Mouse (Mus musculus): Measurements from ENCODE around the gene Dmgdh. TPM values are rescaled to one million over a fixed set of nuclear protein-coding genes. Genes with fewer than 3 reads are reported as not detected.

Gene Dmgdh
- 0.14 TPM in 1 of 2 replicates, not detected in the other for polyA plus RNA-seq (2015; fragmentation: Nextera tagmentation; extraction: Ambion mirVana)

DNA sequence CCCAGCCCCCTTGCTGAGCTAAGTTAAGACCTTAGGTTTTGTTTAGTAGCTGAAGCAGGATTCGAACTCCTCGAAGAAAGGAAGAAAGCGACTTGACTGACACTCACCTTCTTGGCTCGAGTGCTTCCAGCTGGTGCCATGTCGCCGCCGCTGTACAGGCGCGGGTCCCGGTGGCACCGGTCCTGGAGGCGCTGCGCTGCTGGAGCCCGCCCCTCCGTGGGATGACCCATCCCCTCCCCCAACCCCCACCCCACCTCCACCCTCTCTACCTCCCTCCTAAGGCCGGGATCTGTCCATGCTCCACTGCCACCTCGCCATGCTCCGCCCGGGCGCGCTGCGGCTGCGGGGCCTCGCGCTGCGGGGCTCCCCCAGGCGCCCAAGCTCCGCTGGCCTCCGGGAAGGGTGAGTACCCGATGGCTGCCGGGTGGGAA, at the start of gene Dmgdh, which contains the start of gene Bhmt2:
Dmgdh (plus strand) TSS at position 303 of the 431 bp plus-strand sequence.
Bhmt2 (minus strand) TSS at position 172 of the 431 bp plus-strand sequence.
- WGBS, result 6% methylated on average over 31 of the region's 31 CpGs
- no peaks in the 10 kb centered on the region for H3K9me3 ChIP-seq (ENCODE audit: control insufficient read depth, low read length)
- no peak within 1 kb of the TSS for H3K4me3 ChIP-seq (replicated peaks; ENCODE audit: low read length)
- no peak within 1 kb of the TSS for H3K9ac ChIP-seq (replicated peaks; ENCODE audit: low read depth, low read length)
- H3K36me3 ChIP-seq (ENCODE audit: control insufficient read depth, insufficient read depth), result no peaks in the 10 kb centered on the region
- H3K4me1 ChIP-seq (replicated peaks; ENCODE audit: control insufficient read depth, insufficient read depth, low read length), result no peaks in the 10 kb centered on the region
- H3K27ac ChIP-seq (ENCODE audit: low read length), result no peak within 1 kb of the TSS
- H3K4me2 ChIP-seq (ENCODE audit: low read length), result no peak within 1 kb of the TSS
- no peak for ATAC-seq
- peaks cover 9% of the 10 kb centered on the region for H3K27me3 ChIP-seq (replicated peaks; ENCODE audit: control insufficient read depth, insufficient read depth, low read length)

DNA sequence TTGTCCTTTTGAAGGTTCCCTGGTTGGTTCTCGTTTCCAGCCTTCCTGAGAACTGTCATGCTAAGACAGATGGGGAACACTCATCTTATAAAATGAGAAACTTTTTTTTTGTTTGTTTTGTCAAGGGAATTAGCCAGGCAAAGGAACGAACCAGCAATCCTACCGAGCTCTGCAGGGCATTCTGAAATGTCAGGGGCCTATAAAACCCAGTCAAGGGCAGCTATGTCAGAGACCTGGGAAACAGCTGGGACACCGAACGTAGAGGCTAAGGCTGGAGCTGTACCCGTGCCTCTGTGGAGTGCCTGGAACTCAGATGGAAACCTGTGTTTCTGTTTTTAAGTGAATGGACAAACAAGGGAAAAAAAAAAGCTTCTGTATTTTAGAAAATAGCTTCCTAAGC, 45.4 kb upstream of the Dmgdh start:
- Histone ChIP-seq H3K27ac (ENCODE audit: low read length) (no peak overlapping the region), H3K36me3 (ENCODE audit: control insufficient read depth, insufficient read depth) (no peaks in the 10 kb centered on the region), H3K4me1 (replicated peaks; ENCODE audit: control insufficient read depth, insufficient read depth, low read length) (no peaks in the 10 kb centered on the region), H3K4me2 (ENCODE audit: low read length) (no peak overlapping the region), H3K9me3 (ENCODE audit: control insufficient read depth, low read length) (no peaks in the 10 kb centered on the region), H3K4me3 (replicated peaks; ENCODE audit: low read length) (no peak overlapping the region), H3K9ac (replicated peaks; ENCODE audit: low read depth, low read length) (no peak overlapping the region), H3K27me3 (replicated peaks; ENCODE audit: control insufficient read depth, insufficient read depth, low read length) (no peaks in the 10 kb centered on the region)
- WGBS, result 13% methylated on average over 6 of the region's 6 CpGs
- ATAC-seq, result no peak

DNA sequence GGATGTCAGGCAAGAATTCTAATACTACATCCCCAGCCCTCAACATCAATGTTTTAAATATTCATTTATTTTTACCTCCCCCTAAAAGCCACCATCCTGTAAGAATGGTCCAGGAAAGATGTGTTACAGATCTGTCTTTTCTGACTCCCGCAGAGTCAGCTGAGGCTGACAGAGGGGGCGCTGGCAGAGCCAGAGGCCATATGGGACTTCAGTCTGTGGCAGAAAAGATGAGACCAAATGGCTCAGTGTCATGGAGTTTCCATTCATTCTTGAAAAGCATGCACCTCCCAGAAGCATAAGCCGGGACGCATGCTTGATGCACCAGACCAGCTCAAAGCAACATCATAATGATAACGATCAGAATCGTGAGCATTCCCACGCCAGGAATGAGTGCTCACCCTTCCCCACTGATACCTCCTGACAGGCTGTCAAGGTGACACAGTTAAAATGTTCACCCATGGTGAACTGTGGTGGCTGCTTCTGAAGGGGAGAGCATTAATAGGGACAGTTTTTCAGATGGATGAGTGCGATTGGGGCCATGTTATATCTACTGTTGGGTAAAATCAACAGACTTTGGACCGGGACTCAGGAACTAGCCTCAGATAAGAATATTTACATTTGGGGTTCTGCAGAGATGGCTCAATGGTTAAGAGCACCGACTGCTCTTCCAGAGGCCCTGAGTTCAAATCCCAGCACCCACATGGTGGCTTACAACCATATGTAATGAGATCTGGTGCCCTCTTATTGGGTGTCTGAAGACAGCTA, 43.1 kb upstream of the Dmgdh start:
- no peaks in the 10 kb centered on the region for H3K27me3 ChIP-seq (replicated peaks; ENCODE audit: control insufficient read depth, insufficient read depth, low read length)
- H3K9me3 ChIP-seq (ENCODE audit: control insufficient read depth, low read length), result no peaks in the 10 kb centered on the region
- no peak overlapping the region for H3K27ac ChIP-seq (ENCODE audit: low read length)
- no peaks in the 10 kb centered on the region for H3K4me1 ChIP-seq (replicated peaks; ENCODE audit: control insufficient read depth, insufficient read depth, low read length)
- no peak overlapping the region for H3K9ac ChIP-seq (replicated peaks; ENCODE audit: low read depth, low read length)
- no peak for ATAC-seq
- 82% methylated on average over 10 of the region's 10 CpGs for WGBS
- no peaks in the 10 kb centered on the region for H3K36me3 ChIP-seq (ENCODE audit: control insufficient read depth, insufficient read depth)
- no peak overlapping the region for H3K4me3 ChIP-seq (replicated peaks; ENCODE audit: low read length)
- no peak overlapping the region for H3K4me2 ChIP-seq (ENCODE audit: low read length)

DNA sequence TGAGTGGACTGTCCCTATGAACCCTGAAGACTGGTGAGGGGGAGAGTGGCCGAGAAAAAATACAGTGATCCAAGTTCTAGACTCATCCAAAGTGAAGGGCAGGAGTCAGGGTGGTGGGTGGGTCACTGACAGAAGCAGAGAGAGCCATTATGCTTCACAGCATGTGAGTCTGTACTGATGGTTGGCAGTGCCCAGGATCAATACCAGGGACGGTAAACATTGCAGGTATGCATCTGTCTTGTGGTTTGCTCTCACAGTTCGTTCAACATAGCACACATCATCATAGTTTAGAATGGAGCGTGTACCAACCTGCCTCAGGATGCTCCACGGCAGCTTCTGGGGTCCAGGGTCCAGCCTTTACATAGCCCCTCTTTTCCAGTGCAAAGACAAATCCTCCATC, 41.3 kb upstream of the Dmgdh start:
- WGBS, result 85% methylated on average over 5 of the region's 5 CpGs

GRCm38 (mm10) chr13:93636561-93636960, 37.7 kb upstream of the Dmgdh start:
- Histone ChIP-seq H3K9me3 (ENCODE audit: control insufficient read depth, low read length) (no peaks in the 10 kb centered on the region), H3K4me1 (replicated peaks; ENCODE audit: control insufficient read depth, insufficient read depth, low read length) (no peaks in the 10 kb centered on the region), H3K4me3 (replicated peaks; ENCODE audit: low read length) (no peak overlapping the region), H3K4me2 (ENCODE audit: low read length) (no peak overlapping the region), H3K27me3 (replicated peaks; ENCODE audit: control insufficient read depth, insufficient read depth, low read length) (no peaks in the 10 kb centered on the region), H3K36me3 (ENCODE audit: control insufficient read depth, insufficient read depth) (no peaks in the 10 kb centered on the region), H3K9ac (replicated peaks; ENCODE audit: low read depth, low read length) (no peak overlapping the region), H3K27ac (ENCODE audit: low read length) (no peak overlapping the region)
- ATAC-seq, result no peak
- WGBS, result 86% methylated on average over 1 of the region's 1 CpGs

More for the DNA sequence above, 41.3 kb upstream of the Dmgdh start:
- Histone ChIP-seq H3K27ac (ENCODE audit: low read length) (no peak overlapping the region), H3K27me3 (replicated peaks; ENCODE audit: control insufficient read depth, insufficient read depth, low read length) (no peaks in the 10 kb centered on the region), H3K4me1 (replicated peaks; ENCODE audit: control insufficient read depth, insufficient read depth, low read length) (no peaks in the 10 kb centered on the region), H3K36me3 (ENCODE audit: control insufficient read depth, insufficient read depth) (no peaks in the 10 kb centered on the region), H3K9me3 (ENCODE audit: control insufficient read depth, low read length) (no peaks in the 10 kb centered on the region), H3K4me2 (ENCODE audit: low read length) (no peak overlapping the region), H3K9ac (replicated peaks; ENCODE audit: low read depth, low read length) (no peak overlapping the region), H3K4me3 (replicated peaks; ENCODE audit: low read length) (no peak overlapping the region)
- ATAC-seq, result no peak

DNA sequence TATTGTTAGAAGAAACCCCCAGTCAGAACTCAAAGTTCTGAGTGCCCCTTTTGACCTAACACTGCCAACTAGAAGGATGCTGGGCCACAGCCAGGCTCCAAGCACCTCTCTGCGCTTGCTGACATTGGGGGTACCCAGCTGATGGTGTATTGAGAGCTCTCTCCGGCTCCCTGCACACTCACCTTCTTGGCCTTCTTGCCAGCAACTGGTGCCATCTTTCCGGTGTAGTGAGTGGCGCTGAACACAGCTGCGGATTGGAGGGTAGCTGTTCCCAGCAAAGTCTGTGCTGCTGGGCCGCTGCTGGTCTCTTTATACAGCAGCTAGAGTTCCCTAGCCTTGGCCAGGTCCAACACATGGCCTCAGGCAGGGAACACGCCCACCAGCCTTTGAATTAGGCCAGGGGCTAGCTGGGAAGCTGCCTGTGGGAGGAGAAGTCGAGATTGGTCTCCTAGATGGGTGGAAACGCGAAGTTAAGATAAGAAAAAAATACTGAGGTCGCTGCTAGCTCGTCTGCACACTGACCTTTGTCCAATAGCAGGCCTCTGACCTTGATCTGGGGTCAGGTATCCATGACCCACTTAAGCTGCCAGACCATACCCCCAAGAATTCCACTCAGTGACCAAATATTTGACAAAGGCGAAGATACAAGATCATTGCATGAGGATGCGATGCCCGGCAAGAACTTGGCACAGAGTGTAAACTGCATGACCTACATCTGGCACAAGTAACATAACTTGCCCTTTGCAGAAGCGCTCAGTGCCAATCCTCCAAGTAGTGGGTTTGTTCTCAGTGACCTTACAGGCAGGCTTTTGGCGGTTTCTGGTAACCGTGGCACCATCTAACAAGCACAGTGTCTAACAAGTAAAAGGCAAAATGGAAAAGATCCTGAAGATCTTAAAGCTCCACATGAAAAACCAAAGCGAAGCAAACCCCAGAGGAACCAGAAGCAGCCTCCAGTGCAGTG, 36.7 kb upstream of the Dmgdh start, which contains the start of gene Bhmt:
Bhmt (minus strand) TSS at position 680 of the 964 bp plus-strand sequence.
- ATAC-seq, result no peak
- Histone ChIP-seq H3K9ac (replicated peaks; ENCODE audit: low read depth, low read length) (no peak within 1 kb of the TSS), H3K27ac (ENCODE audit: low read length) (no peak within 1 kb of the TSS), H3K9me3 (ENCODE audit: control insufficient read depth, low read length) (no peaks in the 10 kb centered on the region), H3K4me3 (replicated peaks; ENCODE audit: low read length) (no peak within 1 kb of the TSS), H3K36me3 (ENCODE audit: control insufficient read depth, insufficient read depth) (no peaks in the 10 kb centered on the region), H3K4me1 (replicated peaks; ENCODE audit: control insufficient read depth, insufficient read depth, low read length) (no peaks in the 10 kb centered on the region), H3K4me2 (ENCODE audit: low read length) (no peak within 1 kb of the TSS), H3K27me3 (replicated peaks; ENCODE audit: control insufficient read depth, insufficient read depth, low read length) (no peaks in the 10 kb centered on the region)
- 78% methylated on average over 19 of the region's 19 CpGs for WGBS

DNA sequence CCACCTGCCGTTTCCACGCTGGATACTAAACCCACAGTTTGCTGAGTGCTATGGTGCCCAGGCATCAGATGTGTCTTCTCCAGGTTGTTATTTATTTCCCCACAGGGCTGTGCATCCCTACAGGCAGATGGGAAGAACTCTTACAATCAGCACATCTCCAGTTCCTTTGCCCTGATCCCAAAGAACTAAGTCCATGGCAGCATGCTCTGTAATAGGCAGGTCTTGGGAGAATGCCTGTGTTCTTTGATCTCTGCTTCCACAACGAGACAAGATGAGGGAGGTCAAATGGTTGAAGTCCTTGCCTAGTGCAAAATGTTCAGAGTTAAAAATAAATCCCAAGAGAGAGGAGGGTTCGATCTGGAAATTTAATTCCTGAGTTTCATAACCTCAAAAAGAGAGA, 34.6 kb upstream of the Dmgdh start:
- Histone ChIP-seq H3K4me1 (replicated peaks; ENCODE audit: control insufficient read depth, insufficient read depth, low read length) (no peaks in the 10 kb centered on the region), H3K36me3 (ENCODE audit: control insufficient read depth, insufficient read depth) (no peaks in the 10 kb centered on the region), H3K4me2 (ENCODE audit: low read length) (no peak overlapping the region), H3K27ac (ENCODE audit: low read length) (no peak overlapping the region), H3K27me3 (replicated peaks; ENCODE audit: control insufficient read depth, insufficient read depth, low read length) (no peaks in the 10 kb centered on the region), H3K9ac (replicated peaks; ENCODE audit: low read depth, low read length) (no peak overlapping the region), H3K4me3 (replicated peaks; ENCODE audit: low read length) (no peak overlapping the region), H3K9me3 (ENCODE audit: control insufficient read depth, low read length) (no peaks in the 10 kb centered on the region)
- WGBS, result 73% methylated on average over 4 of the region's 4 CpGs
- ATAC-seq, result no peak

DNA sequence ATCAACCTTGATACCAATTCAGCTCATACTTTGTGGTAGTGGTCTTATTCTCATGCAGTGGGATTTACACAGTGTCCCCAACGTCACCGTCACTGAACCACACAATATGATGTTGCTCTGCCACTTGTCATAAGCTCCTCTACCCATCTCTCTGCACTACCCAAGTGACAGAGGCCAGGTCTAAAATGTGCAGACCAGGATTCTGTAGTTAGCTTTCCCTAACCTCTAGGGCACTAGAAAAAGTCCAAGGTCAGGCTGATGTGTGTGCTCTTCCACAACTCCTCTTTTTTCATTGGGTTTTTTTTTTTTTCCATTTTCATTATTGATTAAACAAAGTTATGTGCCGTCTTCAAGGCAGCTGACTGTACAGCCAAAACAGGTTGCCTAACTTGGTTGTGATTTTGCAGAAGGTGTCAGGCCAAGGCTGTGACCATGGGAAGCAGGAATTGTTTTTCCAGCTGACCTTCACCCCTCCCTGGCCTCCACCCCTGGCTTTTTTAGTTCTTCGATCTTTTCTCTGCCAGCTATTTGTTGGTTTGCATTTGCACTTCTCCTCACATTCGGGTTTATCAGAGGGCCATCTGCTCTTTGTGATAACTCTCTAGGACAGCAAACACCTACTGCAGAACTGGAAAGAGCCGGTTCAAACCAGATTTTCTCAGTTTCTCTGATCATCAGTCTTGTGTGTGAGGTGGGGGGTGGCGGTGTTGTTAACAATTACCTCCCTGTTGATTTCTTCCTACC, 25.7 kb upstream of the Dmgdh start:
- no peaks in the 10 kb centered on the region for H3K36me3 ChIP-seq (ENCODE audit: control insufficient read depth, insufficient read depth)
- no peaks in the 10 kb centered on the region for H3K9me3 ChIP-seq (ENCODE audit: control insufficient read depth, low read length)
- no peaks in the 10 kb centered on the region for H3K4me1 ChIP-seq (replicated peaks; ENCODE audit: control insufficient read depth, insufficient read depth, low read length)
- no peak overlapping the region for H3K9ac ChIP-seq (replicated peaks; ENCODE audit: low read depth, low read length)
- ATAC-seq, result no peak
- no peak overlapping the region for H3K4me2 ChIP-seq (ENCODE audit: low read length)
- H3K27me3 ChIP-seq (replicated peaks; ENCODE audit: control insufficient read depth, insufficient read depth, low read length), result no peaks in the 10 kb centered on the region
- H3K27ac ChIP-seq (ENCODE audit: low read length), result no peak overlapping the region
- WGBS, result 90% methylated on average over 7 of the region's 7 CpGs
- no peak overlapping the region for H3K4me3 ChIP-seq (replicated peaks; ENCODE audit: low read length)
